Mouse (Mus musculus): ENCODE data around the gene Morc4. TPM values are rescaled to one million over a fixed set of nuclear protein-coding genes. Genes with fewer than 3 reads are reported as not detected.
A peak's percentile ranks its signal among the peaks of the same experiment; 100 is the strongest.

Gene Morc4
- polyA plus RNA-seq, 1 experiment, result 1.8 TPM

DNA sequence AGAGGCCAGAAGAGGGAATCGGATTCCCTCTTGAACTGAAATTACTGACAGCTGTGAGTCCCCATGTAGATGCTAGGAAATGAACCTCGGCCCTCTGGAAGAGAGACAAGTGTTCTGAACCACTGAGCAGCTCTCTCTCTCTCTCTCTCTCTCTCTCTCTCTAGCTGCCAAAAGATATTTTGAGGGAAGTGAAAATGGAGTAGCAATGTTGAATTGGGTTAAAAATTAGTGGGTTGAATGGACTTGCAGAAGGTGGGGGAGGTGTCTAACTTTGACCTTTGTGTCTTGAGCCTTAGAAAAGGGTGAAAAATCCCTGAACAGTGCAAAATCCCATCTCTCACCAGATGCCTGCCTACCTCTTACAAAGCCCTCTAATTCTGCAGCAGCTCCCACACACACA is 64.1 kb downstream of the Morc4 start:
- TF ChIP-seq CTCF (IDR thresholded peaks at IDR 0.05; ENCODE audit: extremely low read depth, insufficient read length, insufficient replicate concordance, low read depth, low read length) (no peak), POLR2A (IDR thresholded peaks at IDR 0.05; ENCODE audit: low read depth, low read length) (no peak)
- H3K36me3 ChIP-seq (ENCODE audit: control insufficient read depth, insufficient read depth, low read length), result no peaks in the 10 kb centered on the region
- peaks cover 8% of the 10 kb centered on the region; the same call in 1 of the 2 replicates for H3K4me1 ChIP-seq (ENCODE audit: control insufficient read depth, insufficient read depth, insufficient read length, low read length)
- H3K4me3 ChIP-seq (ENCODE audit: low read depth, low read length), result no peak overlapping the region
- WGBS, result 33% methylated on average over 2 of the region's 2 CpGs
- H3K27ac ChIP-seq (ENCODE audit: insufficient read depth, low read depth, low read length), result no peak overlapping the region
- H3K27me3 ChIP-seq (ENCODE audit: control insufficient read depth, insufficient read depth, low read length), result no peaks in the 10 kb centered on the region

DNA sequence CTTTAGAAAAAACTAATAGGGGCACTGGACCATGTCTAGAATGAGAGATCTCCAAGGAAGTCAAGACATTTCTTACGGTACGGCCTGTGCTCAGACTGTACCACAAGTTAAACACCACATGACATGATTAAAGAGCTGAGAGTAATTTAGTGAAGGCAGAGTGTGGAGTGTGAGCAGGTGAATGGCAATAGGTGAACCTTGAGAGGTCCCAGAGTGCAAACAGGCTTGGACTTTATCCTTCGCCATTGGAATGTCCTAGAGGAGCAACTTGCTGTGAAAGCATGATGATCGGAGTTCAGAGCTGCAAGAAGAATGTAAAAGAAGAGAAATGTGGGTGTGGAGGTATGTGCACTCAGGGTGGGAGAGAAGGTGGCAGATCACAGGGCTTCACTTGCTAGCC is 65.6 kb downstream of the Morc4 start:
- Histone ChIP-seq H3K4me3 (ENCODE audit: low read depth, low read length) (no peak overlapping the region), H3K4me1 (ENCODE audit: control insufficient read depth, insufficient read depth, insufficient read length, low read length) (peaks cover 8% of the 10 kb centered on the region; the same call in 1 of the 2 replicates), H3K27me3 (ENCODE audit: control insufficient read depth, insufficient read depth, low read length) (no peaks in the 10 kb centered on the region), H3K36me3 (ENCODE audit: control insufficient read depth, insufficient read depth, low read length) (no peaks in the 10 kb centered on the region), H3K27ac (ENCODE audit: insufficient read depth, low read depth, low read length) (peak overlapping the region; percentile 12; the same call in 1 of the 2 replicates)
- WGBS, result 35% methylated on average over 4 of the region's 4 CpGs
- no peak for TF ChIP-seq POLR2A (IDR thresholded peaks at IDR 0.05; ENCODE audit: low read depth, low read length)
- TF ChIP-seq CTCF (IDR thresholded peaks at IDR 0.05; ENCODE audit: extremely low read depth, insufficient read length, insufficient replicate concordance, low read depth, low read length), result no peak

DNA sequence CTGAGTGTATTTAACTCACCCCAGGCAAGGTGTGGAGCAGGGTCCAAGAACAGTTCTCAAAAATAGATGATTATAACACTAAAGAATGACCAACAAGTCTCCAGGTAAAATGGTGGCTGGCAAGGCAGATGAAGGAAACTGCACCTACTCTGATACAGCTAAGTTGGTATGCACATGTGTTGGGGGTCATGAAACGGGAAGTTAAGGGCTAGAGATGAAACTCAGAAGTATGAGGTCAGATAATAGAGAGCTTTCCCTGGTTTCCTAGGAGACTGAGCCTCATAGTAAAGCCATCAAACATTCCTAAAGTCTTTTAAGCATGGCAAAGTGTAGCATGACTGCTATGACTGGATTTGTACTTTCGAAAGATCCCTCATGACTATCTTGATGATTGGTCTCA is 68.4 kb downstream of the Morc4 start:
- TF ChIP-seq POLR2A (IDR thresholded peaks at IDR 0.05; ENCODE audit: low read depth, low read length) (no peak), CTCF (IDR thresholded peaks at IDR 0.05; ENCODE audit: extremely low read depth, insufficient read length, insufficient replicate concordance, low read depth, low read length) (no peak)
- 80% methylated on average over 2 of the region's 2 CpGs for WGBS
- H3K27me3 ChIP-seq (ENCODE audit: control insufficient read depth, insufficient read depth, low read length), result no peaks in the 10 kb centered on the region
- H3K27ac ChIP-seq (ENCODE audit: insufficient read depth, low read depth, low read length), result no peak overlapping the region
- no peaks in the 10 kb centered on the region for H3K36me3 ChIP-seq (ENCODE audit: control insufficient read depth, insufficient read depth, low read length)
- H3K4me1 ChIP-seq (ENCODE audit: control insufficient read depth, insufficient read depth, insufficient read length, low read length), result peaks cover 6% of the 10 kb centered on the region; the same call in 1 of the 2 replicates
- H3K4me3 ChIP-seq (ENCODE audit: low read depth, low read length), result no peak overlapping the region

DNA sequence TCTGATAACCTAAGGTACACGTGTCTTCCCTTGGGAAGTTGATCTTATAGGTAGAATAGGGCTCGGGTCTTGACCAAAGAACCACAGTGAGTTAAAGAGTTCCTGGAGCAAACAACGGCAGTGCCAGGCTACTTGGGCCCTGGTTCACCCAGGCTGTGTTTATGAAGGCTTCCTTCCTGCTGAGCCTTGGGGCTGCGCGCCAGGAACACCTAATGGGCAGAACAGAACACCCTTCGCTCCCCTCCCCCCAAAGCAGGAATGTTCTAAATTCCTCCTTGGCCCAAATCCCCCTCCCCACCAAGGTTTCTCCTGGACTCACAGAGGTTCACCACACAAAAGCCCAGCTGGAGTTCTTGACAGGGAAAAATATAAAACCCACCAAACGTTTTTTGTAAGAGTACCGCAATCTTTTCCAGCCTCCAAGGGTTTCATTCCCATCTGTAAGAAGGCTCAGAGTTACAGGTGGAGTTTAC is 71.0 kb downstream of the Morc4 start, which contains the start of gene Cldn2:
Cldn2 (plus strand) TSS at position 423 of the 473 bp plus-strand sequence.
- Histone ChIP-seq H3K27me3 (ENCODE audit: control insufficient read depth, insufficient read depth, low read length) (no peaks in the 10 kb centered on the region), H3K4me3 (ENCODE audit: low read depth, low read length) (no peak within 1 kb of the TSS), H3K27ac (ENCODE audit: insufficient read depth, low read depth, low read length) (no peak within 1 kb of the TSS), H3K4me1 (ENCODE audit: control insufficient read depth, insufficient read depth, insufficient read length, low read length) (peaks cover 5% of the 10 kb centered on the region; the same call in 1 of the 2 replicates), H3K36me3 (ENCODE audit: control insufficient read depth, insufficient read depth, low read length) (no peaks in the 10 kb centered on the region)
- WGBS, result 79% methylated on average over 8 of the region's 8 CpGs
- TF ChIP-seq CTCF (IDR thresholded peaks at IDR 0.05; ENCODE audit: extremely low read depth, insufficient read length, insufficient replicate concordance, low read depth, low read length) (no peak), POLR2A (IDR thresholded peaks at IDR 0.05; ENCODE audit: low read depth, low read length) (no peak)

DNA sequence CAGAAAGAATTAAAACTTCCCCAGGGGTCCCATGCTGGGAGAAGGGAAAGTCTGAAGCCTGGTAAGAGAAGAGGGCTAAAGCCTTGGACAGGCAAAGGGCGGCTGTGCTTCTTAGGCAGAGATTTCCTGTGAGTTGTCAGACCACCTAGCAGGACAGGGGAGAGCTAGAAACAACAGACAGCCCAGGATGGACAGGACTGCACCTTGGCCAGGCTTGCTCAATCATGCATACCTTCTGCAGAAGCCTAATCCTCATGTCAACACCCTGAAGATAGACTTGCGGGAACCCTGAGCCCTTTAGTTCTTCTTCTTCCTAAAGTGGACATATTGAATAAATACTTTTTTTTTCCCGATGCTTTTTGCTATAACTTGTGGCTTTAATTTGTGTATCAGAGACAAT is 71.5 kb downstream of the Morc4 start:
- H3K27me3 ChIP-seq (ENCODE audit: control insufficient read depth, insufficient read depth, low read length), result no peaks in the 10 kb centered on the region
- peaks cover 5% of the 10 kb centered on the region; the same call in 1 of the 2 replicates for H3K4me1 ChIP-seq (ENCODE audit: control insufficient read depth, insufficient read depth, insufficient read length, low read length)
- TF ChIP-seq CTCF (IDR thresholded peaks at IDR 0.05; ENCODE audit: extremely low read depth, insufficient read length, insufficient replicate concordance, low read depth, low read length), result no peak
- TF ChIP-seq POLR2A (IDR thresholded peaks at IDR 0.05; ENCODE audit: low read depth, low read length), result no peak
- no peaks in the 10 kb centered on the region for H3K36me3 ChIP-seq (ENCODE audit: control insufficient read depth, insufficient read depth, low read length)
- H3K4me3 ChIP-seq (ENCODE audit: low read depth, low read length), result no peak overlapping the region
- WGBS, result 71% methylated on average over 3 of the region's 3 CpGs
- H3K27ac ChIP-seq (ENCODE audit: insufficient read depth, low read depth, low read length), result no peak overlapping the region

DNA sequence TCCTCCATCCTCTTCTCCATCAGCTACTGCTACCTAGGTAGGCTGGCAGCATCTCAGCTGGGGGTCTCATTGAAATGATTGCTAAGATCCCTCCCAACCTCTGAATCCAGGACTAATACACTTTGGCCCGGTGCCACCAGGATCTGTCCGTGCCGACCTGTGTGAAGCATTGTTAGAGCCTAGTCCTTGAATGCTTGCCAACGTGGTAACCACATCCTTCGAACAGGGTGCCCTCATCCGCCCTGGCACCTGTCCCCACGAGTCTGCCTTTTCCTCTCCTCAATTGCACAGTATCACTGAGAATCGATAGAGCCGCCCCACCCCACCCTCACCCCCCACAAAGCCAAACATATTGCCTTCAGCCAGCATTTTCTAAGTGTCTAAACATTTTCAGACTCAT is 73.6 kb downstream of the Morc4 start:
- TF ChIP-seq POLR2A (IDR thresholded peaks at IDR 0.05; ENCODE audit: low read depth, low read length) (no peak), CTCF (IDR thresholded peaks at IDR 0.05; ENCODE audit: extremely low read depth, insufficient read length, insufficient replicate concordance, low read depth, low read length) (no peak)
- H3K36me3 ChIP-seq (ENCODE audit: control insufficient read depth, insufficient read depth, low read length), result no peaks in the 10 kb centered on the region
- WGBS, result 28% methylated on average over 9 of the region's 9 CpGs

DNA sequence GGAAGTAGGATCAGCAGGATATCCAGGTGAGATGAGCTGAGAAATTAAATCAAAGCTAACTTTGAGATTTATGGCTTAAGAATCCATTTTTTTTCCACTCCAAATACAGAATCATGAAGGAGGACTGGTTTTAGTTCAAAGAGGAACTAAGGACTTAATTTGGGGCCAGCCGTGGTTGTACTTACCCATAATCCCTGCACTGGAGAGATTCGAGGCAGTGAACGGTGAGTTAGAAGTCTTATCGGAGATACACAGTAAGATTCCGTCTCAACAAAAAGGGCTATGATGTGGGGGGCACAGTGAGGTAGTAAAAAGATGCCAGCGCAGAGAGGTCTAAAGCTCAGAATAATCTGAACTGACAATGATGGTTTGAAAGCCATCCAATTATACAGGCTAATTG is 75.4 kb downstream of the Morc4 start:
- Histone ChIP-seq H3K36me3 (ENCODE audit: control insufficient read depth, insufficient read depth, low read length) (no peaks in the 10 kb centered on the region), H3K27ac (ENCODE audit: insufficient read depth, low read depth, low read length) (no peak overlapping the region), H3K27me3 (ENCODE audit: control insufficient read depth, insufficient read depth, low read length) (no peaks in the 10 kb centered on the region), H3K4me1 (ENCODE audit: control insufficient read depth, insufficient read depth, insufficient read length, low read length) (peaks cover 7% of the 10 kb centered on the region; the same call in 1 of the 2 replicates), H3K4me3 (ENCODE audit: low read depth, low read length) (no peak overlapping the region)
- WGBS, result 87% methylated on average over 6 of the region's 6 CpGs
- TF ChIP-seq CTCF (IDR thresholded peaks at IDR 0.05; ENCODE audit: extremely low read depth, insufficient read length, insufficient replicate concordance, low read depth, low read length), result no peak

More for the DNA sequence above, 73.6 kb downstream of the Morc4 start:
- no peak overlapping the region for H3K4me3 ChIP-seq (ENCODE audit: low read depth, low read length)
- no peaks in the 10 kb centered on the region for H3K27me3 ChIP-seq (ENCODE audit: control insufficient read depth, insufficient read depth, low read length)
- H3K27ac ChIP-seq (ENCODE audit: insufficient read depth, low read depth, low read length), result no peak overlapping the region
- peaks cover 5% of the 10 kb centered on the region; the same call in 1 of the 2 replicates for H3K4me1 ChIP-seq (ENCODE audit: control insufficient read depth, insufficient read depth, insufficient read length, low read length)
